12 mouse cellular contexts compared by ENCODE assay signal in the genomic region with DNA sequence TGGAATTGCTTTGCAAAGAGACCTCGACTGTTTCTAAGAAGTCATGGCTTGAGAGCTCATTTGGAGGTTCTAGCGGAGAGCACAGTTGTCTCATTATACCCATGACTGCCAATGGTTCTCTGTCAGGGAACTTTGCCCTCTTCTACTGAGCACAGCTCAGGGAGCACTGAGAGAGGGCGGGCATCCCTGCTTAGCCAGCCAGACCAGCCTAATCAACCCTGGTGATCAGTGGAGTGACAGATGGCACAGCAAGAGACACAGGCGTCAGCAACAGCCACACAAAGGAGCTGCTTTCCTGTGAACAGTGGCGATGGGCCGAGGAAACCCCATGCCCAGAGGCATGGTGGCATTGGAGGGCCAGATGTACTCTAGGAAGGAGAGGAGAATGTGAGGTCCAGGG. TPM values are rescaled to one million over a fixed set of nuclear protein-coding genes. Genes with fewer than 3 reads are reported as not detected.
DNase-seq lines count a peak whose midpoint lies in the region; ATAC-seq and TF ChIP-seq lines count a peak whose summit lies in the region.
"Had no signal": no experiment of that assay in that cellular context is flagged by ENCODE, and none has a peak within 500 bp of the region (broad histone marks: within the 10 kb centered on the region; RNA-seq: fewer than 3 reads in every experiment).

No protein-coding gene starts in this region.

- no peak overlapping the region; the same call in 1 of the 2 replicates for H3K4me2 ChIP-seq in liver, embryonic 11.5 days
- H3K4me2 ChIP-seq in intestine, postnatal 0 days (replicated peaks; ENCODE audit: low read depth) = no peak overlapping the region
- H3K4me2 ChIP-seq in midbrain, postnatal 0 days (ENCODE audit: low read depth, low read length, poor library complexity, severe bottlenecking) = no peak overlapping the region
- H3K4me2 ChIP-seq in heart, embryonic 11.5 days = no peak overlapping the region
- H3K4me2 ChIP-seq in lung, postnatal 0 days (replicated peaks; ENCODE audit: low read depth, low read length) = no peak overlapping the region
- H3K4me2 ChIP-seq: midbrain, embryonic 12.5 days had no signal

- no peak for TF ChIP-seq CTCF in liver, adult 2 months (IDR thresholded peaks at IDR 0.05; ENCODE audit: low read depth, low read length)
- no peak for TF ChIP-seq CTCF in intestine, postnatal 0 days (IDR thresholded peaks at IDR 0.05; ENCODE audit: low read depth)
- TF ChIP-seq CTCF in midbrain, postnatal 0 days (IDR thresholded peaks at IDR 0.05) = no peak
- TF ChIP-seq CTCF in gastrocnemius, adult 2 months (IDR thresholded peaks at IDR 0.05) = no peak
- TF ChIP-seq CTCF in lung, postnatal 0 days (IDR thresholded peaks at IDR 0.05) = no peak

- WGBS in liver, adult 2 months = 48% methylated on average over 6 of the region's 6 CpGs
- WGBS in liver, embryonic 11.5 days = 81% methylated on average over 6 of the region's 6 CpGs
- 63% methylated on average over 6 of the region's 6 CpGs for WGBS in intestine, postnatal 0 days
- 69% methylated on average over 6 of the region's 6 CpGs for WGBS in midbrain, postnatal 0 days
- WGBS in heart, embryonic 11.5 days (ENCODE audit: insufficient replicate concordance) = 83% methylated on average over 6 of the region's 6 CpGs
- WGBS in lung, postnatal 0 days = 90% methylated on average over 6 of the region's 6 CpGs

- TF ChIP-seq POLR2A in liver, adult 2 months (IDR thresholded peaks at IDR 0.05; ENCODE audit: extremely low read depth, insufficient read depth, low read length) = no peak

- H3K4me3 ChIP-seq in liver, adult 2 months (ENCODE audit: insufficient read depth, low read depth, low read length) = no peak overlapping the region
- H3K4me3 ChIP-seq in liver, embryonic 11.5 days (ENCODE audit: low read depth, low read length) = no peak overlapping the region
- no peak overlapping the region for H3K4me3 ChIP-seq in intestine, postnatal 0 days (ENCODE audit: low read depth, low read length)
- no peak overlapping the region for H3K4me3 ChIP-seq in midbrain, postnatal 0 days (ENCODE audit: low read depth, low read length)
- no peak overlapping the region for H3K4me3 ChIP-seq in heart, embryonic 11.5 days (ENCODE audit: low read depth, low read length)
- no peak overlapping the region for H3K4me3 ChIP-seq in gastrocnemius, adult 2 months
- no peak overlapping the region for H3K4me3 ChIP-seq in lung, postnatal 0 days (ENCODE audit: low read depth, low read length)
- H3K4me3 ChIP-seq: erythroblast, embryonic 14.5 days; midbrain, embryonic 12.5 days had no signal

- H3K9me3 ChIP-seq in liver, embryonic 11.5 days (ENCODE audit: control insufficient read depth, low read length) = no peaks in the 10 kb centered on the region
- H3K9me3 ChIP-seq in intestine, postnatal 0 days (ENCODE audit: control insufficient read depth) = no peaks in the 10 kb centered on the region
- H3K9me3 ChIP-seq in midbrain, postnatal 0 days (ENCODE audit: low read length) = no peaks in the 10 kb centered on the region
- no peaks in the 10 kb centered on the region for H3K9me3 ChIP-seq in heart, embryonic 11.5 days (replicated peaks; ENCODE audit: control insufficient read depth, low read length)
- no peaks in the 10 kb centered on the region for H3K9me3 ChIP-seq in lung, postnatal 0 days (ENCODE audit: low read length)
- H3K9me3 ChIP-seq: midbrain, embryonic 12.5 days had no signal

- TF ChIP-seq EP300 in lung, postnatal 0 days (IDR thresholded peaks at IDR 0.05) = no peak

- intact Hi-C loops in gastrocnemius, adult 2 months (cut with DNase I) = no loop called here

- peaks cover 32% of the 10 kb centered on the region for H3K79me2 ChIP-seq in liver, adult 2 months (ENCODE audit: control insufficient read depth, insufficient read depth, low read length)

- no peak overlapping the region for H3K9ac ChIP-seq in liver, adult 2 months (ENCODE audit: low read depth, low read length)
- no peak overlapping the region for H3K9ac ChIP-seq in liver, embryonic 11.5 days (ENCODE audit: low read depth, low read length)
- H3K9ac ChIP-seq in intestine, postnatal 0 days (ENCODE audit: low read depth, low read length) = no peak overlapping the region
- H3K9ac ChIP-seq in midbrain, postnatal 0 days (replicated peaks; ENCODE audit: low read length, poor library complexity, severe bottlenecking) = no peak overlapping the region
- H3K9ac ChIP-seq in heart, embryonic 11.5 days (ENCODE audit: low read depth, low read length) = no peak overlapping the region
- no peak overlapping the region for H3K9ac ChIP-seq in lung, postnatal 0 days (replicated peaks; ENCODE audit: low read depth)
- H3K9ac ChIP-seq: midbrain, embryonic 12.5 days had no signal

- H3K27ac ChIP-seq in liver, adult 2 months (replicated peaks; ENCODE audit: insufficient read depth, low read depth, low read length) = peak overlapping the region; percentile 42
- H3K27ac ChIP-seq in liver, embryonic 11.5 days (ENCODE audit: low read depth, low read length) = no peak overlapping the region
- peak overlapping the region; percentile 7; the same call in 1 of the 2 replicates for H3K27ac ChIP-seq in intestine, postnatal 0 days (ENCODE audit: low read depth, low read length)
- H3K27ac ChIP-seq in midbrain, postnatal 0 days (ENCODE audit: low read depth, low read length) = no peak overlapping the region
- no peak overlapping the region for H3K27ac ChIP-seq in heart, embryonic 11.5 days (ENCODE audit: low read depth, low read length)
- no peak overlapping the region for H3K27ac ChIP-seq in gastrocnemius, adult 2 months
- H3K27ac ChIP-seq in lung, postnatal 0 days (ENCODE audit: low read length) = no peak overlapping the region
- H3K27ac ChIP-seq: midbrain, embryonic 12.5 days had no signal

- peaks cover 3% of the 10 kb centered on the region; the same call in 1 of the 2 replicates for H3K4me1 ChIP-seq in liver, adult 2 months (ENCODE audit: control insufficient read depth, insufficient read depth, low read length)
- H3K4me1 ChIP-seq in liver, embryonic 11.5 days (replicated peaks; ENCODE audit: control insufficient read depth, insufficient read depth, low read length) = peaks cover 53% of the 10 kb centered on the region
- H3K4me1 ChIP-seq in intestine, postnatal 0 days (replicated peaks; ENCODE audit: control insufficient read depth, insufficient read depth, low read length) = peaks cover 5% of the 10 kb centered on the region; the same call in 1 of the 2 replicates
- H3K4me1 ChIP-seq in midbrain, postnatal 0 days (ENCODE audit: insufficient read depth, low read length) = peaks cover 4% of the 10 kb centered on the region; the same call in 1 of the 2 replicates
- 0 out of 2 replicates have a peak, but pooled peaks cover 19% of the 10 kb centered on the region for H3K4me1 ChIP-seq in heart, embryonic 11.5 days (ENCODE audit: control insufficient read depth, insufficient read depth, low read length)
- H3K4me1 ChIP-seq in lung, postnatal 0 days (ENCODE audit: insufficient read depth, low read depth, low read length) = no peaks in the 10 kb centered on the region

- no peak for ATAC-seq in liver, embryonic 11.5 days (replicated peaks; ENCODE audit: low FRiP score)
- ATAC-seq in intestine, postnatal 0 days = peak; percentile 40; the same call in 1 of the 2 replicates
- no peak for ATAC-seq in midbrain, postnatal 0 days (ENCODE audit: low FRiP score)
- no peak for ATAC-seq in heart, embryonic 11.5 days (replicated peaks; ENCODE audit: insufficient number of reproducible peaks, low FRiP score, low TSS enrichment)
- no peak for ATAC-seq in lung, postnatal 0 days

- H3K27me3 ChIP-seq in liver, adult 2 months (ENCODE audit: control insufficient read depth, insufficient read depth, low read length) = no peaks in the 10 kb centered on the region
- no peaks in the 10 kb centered on the region for H3K27me3 ChIP-seq in liver, embryonic 11.5 days (replicated peaks; ENCODE audit: control insufficient read depth, insufficient read depth, low read length)
- H3K27me3 ChIP-seq in intestine, postnatal 0 days (replicated peaks; ENCODE audit: control insufficient read depth, insufficient read depth, low read length) = no peaks in the 10 kb centered on the region
- H3K27me3 ChIP-seq in midbrain, postnatal 0 days (ENCODE audit: insufficient read depth, low read length) = no peaks in the 10 kb centered on the region
- H3K27me3 ChIP-seq in heart, embryonic 11.5 days (ENCODE audit: control insufficient read depth, insufficient read depth, low read length) = no peaks in the 10 kb centered on the region
- H3K27me3 ChIP-seq in lung, postnatal 0 days (replicated peaks; ENCODE audit: insufficient read depth, low read length) = no peaks in the 10 kb centered on the region
- H3K27me3 ChIP-seq: CH12.LX; midbrain, embryonic 12.5 days had no signal

- peak; percentile 78 for DNase-seq in liver, adult 2 months (ENCODE audit: extremely low read depth, low read depth, low spot score)
- DNase-seq in liver, embryonic 11.5 days (ENCODE audit: low spot score) = no peak
- DNase-seq in cerebellum, postnatal 36 days = peak; percentile 44 to 56
- DNase-seq in midbrain, postnatal 0 days (ENCODE audit: low spot score) = peak; percentile 63
- DNase-seq in gastrocnemius, adult 2 months = no peak
- no peak for DNase-seq in lung, postnatal 0 days (ENCODE audit: low spot score)
- DNase-seq: thymus, adult 2 months had no signal

- no peaks in the 10 kb centered on the region; the same call in 1 of the 2 replicates for H3K36me3 ChIP-seq in liver, adult 2 months (ENCODE audit: control insufficient read depth, insufficient read depth, low read length)
- peaks cover 9% of the 10 kb centered on the region; the same call in 1 of the 2 replicates for H3K36me3 ChIP-seq in liver, embryonic 11.5 days (ENCODE audit: control insufficient read depth, insufficient read depth, low read length)
- H3K36me3 ChIP-seq in intestine, postnatal 0 days (ENCODE audit: control insufficient read depth, insufficient read depth) = peaks cover 4% of the 10 kb centered on the region; the same call in 1 of the 2 replicates
- H3K36me3 ChIP-seq in midbrain, postnatal 0 days (ENCODE audit: insufficient read depth, low read length) = 0 out of 2 replicates have a peak, but pooled peaks cover 3% of the 10 kb centered on the region
- H3K36me3 ChIP-seq in heart, embryonic 11.5 days (ENCODE audit: control insufficient read depth, insufficient read depth, low read length) = 0 out of 2 replicates have a peak, but pooled peaks cover 3% of the 10 kb centered on the region
- no peaks in the 10 kb centered on the region; the same call in 1 of the 2 replicates for H3K36me3 ChIP-seq in lung, postnatal 0 days (ENCODE audit: insufficient read depth, low read length)

RNA-seq across cellular contexts. Expression of a gene that starts 6.4 kb away (rescaled TPM):
- total RNA-seq in liver, adult 2 months (2014; rRNA removed) = 8.1 and 8.5 TPM in 2 replicates
- 12.8 and 13.2 TPM in 2 replicates for polyA plus RNA-seq in liver, adult 2 months (2012; rRNA removed)
- polyA plus RNA-seq in liver, embryonic 11.5 days (2014; fragmentation: Nextera tagmentation; extraction: Ambion mirVana) = 58.8 and 61.8 TPM in 2 replicates
- polyA plus RNA-seq in intestine, postnatal 0 days (2015; fragmentation: Nextera tagmentation; extraction: Ambion mirVana) = 15.0 and 15.3 TPM in 2 replicates
- 76.1 and 99.3 TPM in 2 replicates for total RNA-seq in midbrain, postnatal 0 days (2014; rRNA removed)
- polyA plus RNA-seq in midbrain, postnatal 0 days (2015; fragmentation: Nextera tagmentation; extraction: Ambion mirVana) = 40.0 and 41.6 TPM in 2 replicates
- 22.7 and 26.3 TPM in 2 replicates for polyA plus RNA-seq in heart, embryonic 11.5 days (2014; fragmentation: Nextera tagmentation; extraction: Ambion mirVana)
- 10 to 100 TPM; 24.4 to 28.5 TPM for total RNA-seq in gastrocnemius, adult 2 months (2021)
- polyA plus RNA-seq in lung, postnatal 0 days (2015; fragmentation: Nextera tagmentation; extraction: Ambion mirVana) = 16.9 and 17.9 TPM in 2 replicates

RNA-seq across cellular contexts. Expression of a gene that starts 9.3 kb away (rescaled TPM):
- 19.0 and 25.6 TPM in 2 replicates for total RNA-seq in liver, adult 2 months (2014; rRNA removed)
- 21.9 and 22.6 TPM in 2 replicates for polyA plus RNA-seq in liver, adult 2 months (2012; rRNA removed)
- 25.9 and 28.3 TPM in 2 replicates for polyA plus RNA-seq in liver, embryonic 11.5 days (2014; fragmentation: Nextera tagmentation; extraction: Ambion mirVana)
- 9.4 and 9.7 TPM in 2 replicates for polyA plus RNA-seq in intestine, postnatal 0 days (2015; fragmentation: Nextera tagmentation; extraction: Ambion mirVana)
- 58.7 and 59.6 TPM in 2 replicates for total RNA-seq in midbrain, postnatal 0 days (2014; rRNA removed)
- polyA plus RNA-seq in midbrain, postnatal 0 days (2015; fragmentation: Nextera tagmentation; extraction: Ambion mirVana) = 16.8 and 17.7 TPM in 2 replicates
- polyA plus RNA-seq in heart, embryonic 11.5 days (2014; fragmentation: Nextera tagmentation; extraction: Ambion mirVana) = 10.9 and 15.3 TPM in 2 replicates
- 10 to 100 TPM; 12.3 to 18.7 TPM for total RNA-seq in gastrocnemius, adult 2 months (2021)
- 12.7 and 13.9 TPM in 2 replicates for polyA plus RNA-seq in lung, postnatal 0 days (2015; fragmentation: Nextera tagmentation; extraction: Ambion mirVana)

RNA-seq across cellular contexts. Expression of a gene that starts 26.4 kb away (rescaled TPM):
- 46.0 and 52.8 TPM in 2 replicates for total RNA-seq in liver, adult 2 months (2014; rRNA removed)
- polyA plus RNA-seq in liver, adult 2 months (2012; rRNA removed) = 22.2 and 23.9 TPM in 2 replicates
- 306 and 326 TPM in 2 replicates for polyA plus RNA-seq in liver, embryonic 11.5 days (2014; fragmentation: Nextera tagmentation; extraction: Ambion mirVana)
- polyA plus RNA-seq in intestine, postnatal 0 days (2015; fragmentation: Nextera tagmentation; extraction: Ambion mirVana) = 207 and 211 TPM in 2 replicates
- total RNA-seq in midbrain, postnatal 0 days (2014; rRNA removed) = 161 and 180 TPM in 2 replicates
- polyA plus RNA-seq in midbrain, postnatal 0 days (2015; fragmentation: Nextera tagmentation; extraction: Ambion mirVana) = 229 and 230 TPM in 2 replicates
- 260 and 273 TPM in 2 replicates for polyA plus RNA-seq in heart, embryonic 11.5 days (2014; fragmentation: Nextera tagmentation; extraction: Ambion mirVana)
- 10 to 100 TPM; 52.8 to 78.6 TPM for total RNA-seq in gastrocnemius, adult 2 months (2021)
- polyA plus RNA-seq in lung, postnatal 0 days (2015; fragmentation: Nextera tagmentation; extraction: Ambion mirVana) = 167 and 168 TPM in 2 replicates

RNA-seq across cellular contexts. Expression of a gene that starts 38.0 kb away (rescaled TPM):
- 6.6 and 6.8 TPM in 2 replicates for total RNA-seq in liver, adult 2 months (2014; rRNA removed)
- polyA plus RNA-seq in liver, adult 2 months (2012; rRNA removed) = 3.3 and 4.4 TPM in 2 replicates
- 32.9 and 34.1 TPM in 2 replicates for polyA plus RNA-seq in liver, embryonic 11.5 days (2014; fragmentation: Nextera tagmentation; extraction: Ambion mirVana)
- polyA plus RNA-seq in intestine, postnatal 0 days (2015; fragmentation: Nextera tagmentation; extraction: Ambion mirVana) = 22.3 and 23.1 TPM in 2 replicates
- total RNA-seq in midbrain, postnatal 0 days (2014; rRNA removed) = 56.9 and 72.5 TPM in 2 replicates
- 99.2 and 101 TPM in 2 replicates for polyA plus RNA-seq in midbrain, postnatal 0 days (2015; fragmentation: Nextera tagmentation; extraction: Ambion mirVana)
- 38.2 and 45.4 TPM in 2 replicates for polyA plus RNA-seq in heart, embryonic 11.5 days (2014; fragmentation: Nextera tagmentation; extraction: Ambion mirVana)
- 10 to 100 TPM; 11.8 to 15.6 TPM for total RNA-seq in gastrocnemius, adult 2 months (2021)
- 43.5 and 45.3 TPM in 2 replicates for polyA plus RNA-seq in lung, postnatal 0 days (2015; fragmentation: Nextera tagmentation; extraction: Ambion mirVana)

RNA-seq across cellular contexts. Expression of a gene that starts 38.3 kb away (rescaled TPM):
- 0.83 and 1.1 TPM in 2 replicates for total RNA-seq in liver, adult 2 months (2014; rRNA removed)
- polyA plus RNA-seq in liver, adult 2 months (2012; rRNA removed) = 0.14 and 0.20 TPM in 2 replicates
- polyA plus RNA-seq in liver, embryonic 11.5 days (2014; fragmentation: Nextera tagmentation; extraction: Ambion mirVana) = 0.32 and 0.74 TPM in 2 replicates
- 0.13 and 0.27 TPM in 2 replicates for polyA plus RNA-seq in intestine, postnatal 0 days (2015; fragmentation: Nextera tagmentation; extraction: Ambion mirVana)
- 12.1 and 18.1 TPM in 2 replicates for total RNA-seq in midbrain, postnatal 0 days (2014; rRNA removed)
- 2.2 and 2.8 TPM in 2 replicates for polyA plus RNA-seq in midbrain, postnatal 0 days (2015; fragmentation: Nextera tagmentation; extraction: Ambion mirVana)
- 0.87 and 1.7 TPM in 2 replicates for polyA plus RNA-seq in heart, embryonic 11.5 days (2014; fragmentation: Nextera tagmentation; extraction: Ambion mirVana)
- under 1 TPM; 0.47 to 0.84 TPM for total RNA-seq in gastrocnemius, adult 2 months (2021)
- 1.2 and 1.3 TPM in 2 replicates for polyA plus RNA-seq in lung, postnatal 0 days (2015; fragmentation: Nextera tagmentation; extraction: Ambion mirVana)
- polyA plus RNA-seq: erythroblast, embryonic 14.5 days had no signal

Comparison
In these comparisons a context has a peak if more than half of its experiments do, and no peak if none do; other contexts are left out.
1. DNase-seq: peak in liver, adult 2 months (single experiment), cerebellum, postnatal 36 days (2 of 2) and midbrain, postnatal 0 days (single experiment); none in liver, embryonic 11.5 days (single experiment), gastrocnemius, adult 2 months (single experiment) and lung, postnatal 0 days (single experiment).
2. H3K27ac ChIP-seq: peak in liver, adult 2 months (single experiment) and intestine, postnatal 0 days (single experiment); none in liver, embryonic 11.5 days (single experiment), midbrain, postnatal 0 days (single experiment), heart, embryonic 11.5 days (single experiment), gastrocnemius, adult 2 months (single experiment) and lung, postnatal 0 days (single experiment).